7 mouse cellular contexts compared by ENCODE assay signal in the genomic region with DNA sequence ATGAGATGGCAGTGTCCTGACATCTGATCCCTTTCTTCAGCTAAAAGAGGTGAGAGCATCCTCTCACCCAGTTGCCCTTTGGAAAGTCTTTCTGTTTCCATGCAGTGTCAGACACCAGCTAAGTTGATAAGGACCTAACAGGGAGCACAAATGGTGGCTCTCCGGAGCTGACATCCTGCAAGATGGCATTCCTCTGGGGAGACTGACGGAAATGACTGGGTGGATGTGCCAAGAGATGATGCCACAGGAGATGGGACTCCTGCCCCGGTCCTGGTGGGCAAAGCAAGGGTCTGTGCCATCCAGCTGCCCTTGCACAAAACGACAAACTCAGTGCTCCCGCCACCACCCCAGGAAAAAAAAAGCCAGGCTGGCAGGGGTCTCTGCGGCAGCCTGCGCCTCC. TPM values are rescaled to one million over a fixed set of nuclear protein-coding genes. Genes with fewer than 3 reads are reported as not detected.
DNase-seq lines count a peak whose midpoint lies in the region; ATAC-seq and TF ChIP-seq lines count a peak whose summit lies in the region.

No protein-coding gene starts in this region.

- ATAC-seq in embryonic facial prominence, embryonic 15.5 days (ENCODE audit: insufficient number of reproducible peaks, low FRiP score, low TSS enrichment, low read depth), result no peak; the same call in 1 of the 2 replicates
- ATAC-seq in intestine, postnatal 0 days, result no peak
- 0 out of 2 replicates have a peak, but pooled peaks have one; percentile 16 for ATAC-seq in neural tube, embryonic 15.5 days (ENCODE audit: low FRiP score)

- peak overlapping the region; percentile 88 for H3K27ac ChIP-seq in left cerebral cortex, adult 2 months
- H3K27ac ChIP-seq in embryonic facial prominence, embryonic 15.5 days (replicated peaks), result peak overlapping the region; percentile 94
- peak overlapping the region; percentile 92 for H3K27ac ChIP-seq in intestine, postnatal 0 days (ENCODE audit: low read depth, low read length)
- H3K27ac ChIP-seq in neural tube, embryonic 15.5 days (replicated peaks), result peak overlapping the region; percentile 90

- H3K4me2 ChIP-seq in embryonic facial prominence, embryonic 15.5 days (replicated peaks), result peak overlapping the region; percentile 60
- H3K4me2 ChIP-seq in intestine, postnatal 0 days (replicated peaks; ENCODE audit: low read depth), result peak overlapping the region; percentile 79
- H3K4me2 ChIP-seq in neural tube, embryonic 15.5 days, result peak overlapping the region; percentile 60

- no peak for TF ChIP-seq CTCF in left cerebral cortex, adult 2 months (IDR thresholded peaks at IDR 0.05)
- TF ChIP-seq CTCF in intestine, postnatal 0 days (IDR thresholded peaks at IDR 0.05; ENCODE audit: low read depth), result no peak

- H3K4me3 ChIP-seq in left cerebral cortex, adult 2 months, result peak overlapping the region; percentile 43
- peak overlapping the region; percentile 38 for H3K4me3 ChIP-seq in embryonic facial prominence, embryonic 15.5 days (replicated peaks)
- H3K4me3 ChIP-seq in intestine, postnatal 0 days (ENCODE audit: low read depth, low read length), result peak overlapping the region; percentile 43
- peak overlapping the region; percentile 41 for H3K4me3 ChIP-seq in neural tube, embryonic 15.5 days (replicated peaks)

- H3K4me1 ChIP-seq in embryonic facial prominence, embryonic 15.5 days, result peaks cover 53% of the 10 kb centered on the region
- H3K4me1 ChIP-seq in intestine, postnatal 0 days (replicated peaks; ENCODE audit: control insufficient read depth, insufficient read depth, low read length), result peaks cover 5% of the 10 kb centered on the region; the same call in 1 of the 2 replicates
- H3K4me1 ChIP-seq in neural tube, embryonic 15.5 days, result peaks cover 25% of the 10 kb centered on the region

- no peaks in the 10 kb centered on the region for H3K27me3 ChIP-seq in embryonic facial prominence, embryonic 15.5 days
- no peaks in the 10 kb centered on the region for H3K27me3 ChIP-seq in intestine, postnatal 0 days (replicated peaks; ENCODE audit: control insufficient read depth, insufficient read depth, low read length)
- H3K27me3 ChIP-seq in neural tube, embryonic 15.5 days (replicated peaks), result no peaks in the 10 kb centered on the region

- intact Hi-C loops in left cerebral cortex, adult 2 months (cut with DNase I), result loop anchor here (2.0 kb wide), 1 partner anchor 28 kb away; no protein-coding TSS in a partner anchor
- intact Hi-C loops in left cerebral cortex, postnatal 36 days (cut with DNase I), result no loop called here

- 21% methylated on average over 7 of the region's 7 CpGs for WGBS in embryonic facial prominence, embryonic 15.5 days
- 20% methylated on average over 7 of the region's 7 CpGs for WGBS in intestine, postnatal 0 days
- 11% methylated on average over 7 of the region's 7 CpGs for WGBS in neural tube, embryonic 15.5 days

- H3K9ac ChIP-seq in embryonic facial prominence, embryonic 15.5 days, result peak overlapping the region; percentile 18; the same call in 1 of the 2 replicates
- peak overlapping the region; percentile 61 for H3K9ac ChIP-seq in intestine, postnatal 0 days (ENCODE audit: low read depth, low read length)
- H3K9ac ChIP-seq in neural tube, embryonic 15.5 days (replicated peaks), result peak overlapping the region; percentile 52

- DNase-seq in left cerebral cortex, adult 2 months (ENCODE audit: extremely low spot score in 1 of 2, low spot score in 2 of 2), result no peak
- DNase-seq in left cerebral cortex, postnatal 36 days (ENCODE audit: low spot score in 2 of 2), result no peak
- no peak for DNase-seq in layer of hippocampus, postnatal 36 days
- no peak for DNase-seq in thymus, postnatal 10 days (ENCODE audit: low spot score in 2 of 2)

- no peaks in the 10 kb centered on the region for H3K9me3 ChIP-seq in embryonic facial prominence, embryonic 15.5 days (replicated peaks)
- no peaks in the 10 kb centered on the region for H3K9me3 ChIP-seq in intestine, postnatal 0 days (ENCODE audit: control insufficient read depth)
- no peaks in the 10 kb centered on the region for H3K9me3 ChIP-seq in neural tube, embryonic 15.5 days (replicated peaks)

- H3K36me3 ChIP-seq in embryonic facial prominence, embryonic 15.5 days, result peaks cover 34% of the 10 kb centered on the region
- H3K36me3 ChIP-seq in intestine, postnatal 0 days (ENCODE audit: control insufficient read depth, insufficient read depth), result peaks cover 35% of the 10 kb centered on the region
- H3K36me3 ChIP-seq in neural tube, embryonic 15.5 days, result peaks cover 36% of the 10 kb centered on the region

RNA-seq across cellular contexts. Expression of gene Mcts2, which starts 20.4 kb away (rescaled TPM):
- 10 to 100 TPM; 17.6 to 19.8 TPM for total RNA-seq in left cerebral cortex, adult 2 months (2021)
- total RNA-seq in left cerebral cortex, postnatal 36 days (2021), result 10 to 100 TPM; 17.0 to 18.9 TPM
- 24.7 and 27.3 TPM in 2 replicates for polyA plus RNA-seq in embryonic facial prominence, embryonic 15.5 days (2015; fragmentation: Nextera tagmentation; extraction: Ambion mirVana)
- polyA plus RNA-seq in intestine, postnatal 0 days (2015; fragmentation: Nextera tagmentation; extraction: Ambion mirVana), result 19.0 and 21.5 TPM in 2 replicates
- polyA plus RNA-seq in neural tube, embryonic 15.5 days (2015; fragmentation: Nextera tagmentation; extraction: Ambion mirVana), result 33.9 and 41.5 TPM in 2 replicates
- total RNA-seq in layer of hippocampus, postnatal 36 days (2021), result 10 to 100 TPM; 19.7 to 22.9 TPM

RNA-seq across cellular contexts. Expression of gene Id1, which starts 28.9 kb away (rescaled TPM):
- total RNA-seq in left cerebral cortex, adult 2 months (2021), result 10 to 100 TPM; 22.4 to 24.2 TPM
- total RNA-seq in left cerebral cortex, postnatal 36 days (2021), result 10 to 100 TPM; 22.9 to 23.9 TPM
- 142 and 160 TPM in 2 replicates for polyA plus RNA-seq in embryonic facial prominence, embryonic 15.5 days (2015; fragmentation: Nextera tagmentation; extraction: Ambion mirVana)
- 76.1 and 92.4 TPM in 2 replicates for polyA plus RNA-seq in intestine, postnatal 0 days (2015; fragmentation: Nextera tagmentation; extraction: Ambion mirVana)
- polyA plus RNA-seq in neural tube, embryonic 15.5 days (2015; fragmentation: Nextera tagmentation; extraction: Ambion mirVana), result 57.5 and 59.1 TPM in 2 replicates
- total RNA-seq in layer of hippocampus, postnatal 36 days (2021), result 10 to 100 TPM; 15.3 to 19.8 TPM

RNA-seq across cellular contexts. Expression of gene H13, which starts 37.9 kb away (rescaled TPM):
- total RNA-seq in left cerebral cortex, adult 2 months (2021), result 10 to 100 TPM; 77.2 to 82.2 TPM
- total RNA-seq in left cerebral cortex, postnatal 36 days (2021), result 10 to 100 TPM; 72.2 to 75.4 TPM
- polyA plus RNA-seq in embryonic facial prominence, embryonic 15.5 days (2015; fragmentation: Nextera tagmentation; extraction: Ambion mirVana), result 130 and 137 TPM in 2 replicates
- polyA plus RNA-seq in intestine, postnatal 0 days (2015; fragmentation: Nextera tagmentation; extraction: Ambion mirVana), result 110 and 111 TPM in 2 replicates
- 152 and 155 TPM in 2 replicates for polyA plus RNA-seq in neural tube, embryonic 15.5 days (2015; fragmentation: Nextera tagmentation; extraction: Ambion mirVana)
- 10 to 100 TPM; 77.3 to 77.5 TPM for total RNA-seq in layer of hippocampus, postnatal 36 days (2021)

RNA-seq across cellular contexts. Expression of gene Cox4i2, which starts 46.8 kb away (rescaled TPM):
- 1 to 10 TPM; 1.7 to 1.9 TPM for total RNA-seq in left cerebral cortex, adult 2 months (2021)
- 1 to 10 TPM; 1.7 to 1.8 TPM for total RNA-seq in left cerebral cortex, postnatal 36 days (2021)
- 37.7 and 37.9 TPM in 2 replicates for polyA plus RNA-seq in embryonic facial prominence, embryonic 15.5 days (2015; fragmentation: Nextera tagmentation; extraction: Ambion mirVana)
- 9.3 and 9.5 TPM in 2 replicates for polyA plus RNA-seq in intestine, postnatal 0 days (2015; fragmentation: Nextera tagmentation; extraction: Ambion mirVana)
- polyA plus RNA-seq in neural tube, embryonic 15.5 days (2015; fragmentation: Nextera tagmentation; extraction: Ambion mirVana), result 4.8 and 7.6 TPM in 2 replicates
- 1 to 10 TPM; 1.7 to 2.7 TPM for total RNA-seq in layer of hippocampus, postnatal 36 days (2021)
